Mouse (Mus musculus): Measurements from ENCODE around the gene Galr3.

DNA sequence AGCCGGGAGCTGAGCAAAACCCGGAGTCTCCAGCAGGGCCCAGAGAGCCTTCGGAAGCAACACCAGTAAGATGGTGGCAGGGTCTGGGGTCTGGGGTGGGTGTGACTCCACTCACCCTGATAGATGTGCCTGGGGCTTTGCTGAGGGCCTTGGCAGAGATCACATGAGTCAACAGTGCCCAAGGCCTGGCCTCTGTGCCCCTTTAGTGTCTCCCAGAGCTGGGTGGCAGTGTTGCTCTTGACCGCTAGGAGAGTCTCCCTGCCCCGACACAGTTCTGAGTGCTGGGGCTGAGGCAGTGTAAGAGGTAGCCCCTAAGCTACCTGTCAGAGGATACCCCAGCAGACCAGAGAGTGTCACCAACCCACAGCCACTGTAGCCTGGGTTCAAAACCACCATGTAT is 40.1 kb upstream of the Galr3 start:
- TF ChIP-seq CTCF (IDR thresholded peaks at IDR 0.05; ENCODE audit: low read depth) (no peak), EP300 (IDR thresholded peaks at IDR 0.05; ENCODE audit: low read depth) (no peak)
